Mouse (Mus musculus): ENCODE results near the gene Rgcc. TPM values are rescaled to one million over a fixed set of nuclear protein-coding genes. Genes with fewer than 3 reads are reported as not detected.

Rgcc gene
- polyA plus RNA-seq, 1 experiment from 2014 or later: 33.0 TPM

- H3K27me3 ChIP-seq (ENCODE audit: control insufficient read depth, insufficient read depth, low read length): no peaks in the 10 kb centered on the region
- ATAC-seq (ENCODE audit: low FRiP score): no peak
- WGBS: 83% methylated on average over 12 of the region's 12 CpGs
- no peaks in the 10 kb centered on the region for H3K36me3 ChIP-seq (ENCODE audit: control insufficient read depth, insufficient read depth, low read length)
- no peaks in the 10 kb centered on the region for H3K9me3 ChIP-seq (ENCODE audit: control insufficient read depth, low read length)
- H3K4me3 ChIP-seq (ENCODE audit: low read depth, low read length): no peak overlapping the region
- H3K9ac ChIP-seq (ENCODE audit: low read depth, low read length): no peak overlapping the region
- no peaks in the 10 kb centered on the region for H3K4me1 ChIP-seq (replicated peaks; ENCODE audit: control insufficient read depth, insufficient read depth, low read length)
- no peak for DNase-seq (ENCODE audit: low spot score)
- H3K4me2 ChIP-seq (replicated peaks; ENCODE audit: low read depth, low read length): no peak overlapping the region
- H3K27ac ChIP-seq (ENCODE audit: low read depth, low read length): no peak overlapping the region
Observed at GRCm38 (mm10) chr14:79243038-79243883, 58.2 kb downstream of the Rgcc start.

- no peaks in the 10 kb centered on the region for H3K4me1 ChIP-seq (replicated peaks; ENCODE audit: control insufficient read depth, insufficient read depth, low read length)
- H3K9ac ChIP-seq (ENCODE audit: low read depth, low read length): no peak overlapping the region
- H3K27me3 ChIP-seq (ENCODE audit: control insufficient read depth, insufficient read depth, low read length): no peaks in the 10 kb centered on the region
- no peaks in the 10 kb centered on the region for H3K36me3 ChIP-seq (ENCODE audit: control insufficient read depth, insufficient read depth, low read length)
- no peak for DNase-seq (ENCODE audit: low spot score)
- H3K4me3 ChIP-seq (ENCODE audit: low read depth, low read length): no peak overlapping the region
- no peak for ATAC-seq (ENCODE audit: low FRiP score)
- no peaks in the 10 kb centered on the region for H3K9me3 ChIP-seq (ENCODE audit: control insufficient read depth, low read length)
- no peak overlapping the region for H3K4me2 ChIP-seq (replicated peaks; ENCODE audit: low read depth, low read length)
- no peak overlapping the region for H3K27ac ChIP-seq (ENCODE audit: low read depth, low read length)
Observed at GRCm38 (mm10) chr14:79242386-79242720, 59.1 kb downstream of the Rgcc start.

GRCm38 (mm10) chr14:79241656-79242385, 59.6 kb downstream of the Rgcc start:
- Histone ChIP-seq H3K27me3 (ENCODE audit: control insufficient read depth, insufficient read depth, low read length) (no peaks in the 10 kb centered on the region), H3K4me3 (ENCODE audit: low read depth, low read length) (no peak overlapping the region), H3K27ac (ENCODE audit: low read depth, low read length) (no peak overlapping the region), H3K36me3 (ENCODE audit: control insufficient read depth, insufficient read depth, low read length) (no peaks in the 10 kb centered on the region), H3K9me3 (ENCODE audit: control insufficient read depth, low read length) (no peaks in the 10 kb centered on the region), H3K9ac (ENCODE audit: low read depth, low read length) (no peak overlapping the region), H3K4me1 (replicated peaks; ENCODE audit: control insufficient read depth, insufficient read depth, low read length) (no peaks in the 10 kb centered on the region), H3K4me2 (replicated peaks; ENCODE audit: low read depth, low read length) (no peak overlapping the region)
- no peak for DNase-seq (ENCODE audit: low spot score)
- ATAC-seq (ENCODE audit: low FRiP score): no peak
- WGBS: 85% methylated on average over 6 of the region's 6 CpGs

GRCm38 (mm10) chr14:79241057-79241570, 60.3 kb downstream of the Rgcc start:
- ATAC-seq (ENCODE audit: low FRiP score) (no peak), DNase-seq (ENCODE audit: low spot score) (no peak)
- no peak overlapping the region for H3K27ac ChIP-seq (ENCODE audit: low read depth, low read length)
- H3K4me3 ChIP-seq (ENCODE audit: low read depth, low read length): no peak overlapping the region
- H3K27me3 ChIP-seq (ENCODE audit: control insufficient read depth, insufficient read depth, low read length): no peaks in the 10 kb centered on the region
- no peak overlapping the region for H3K4me2 ChIP-seq (replicated peaks; ENCODE audit: low read depth, low read length)
- H3K4me1 ChIP-seq (replicated peaks; ENCODE audit: control insufficient read depth, insufficient read depth, low read length): no peaks in the 10 kb centered on the region
- H3K9ac ChIP-seq (ENCODE audit: low read depth, low read length): no peak overlapping the region
- H3K36me3 ChIP-seq (ENCODE audit: control insufficient read depth, insufficient read depth, low read length): no peaks in the 10 kb centered on the region
- H3K9me3 ChIP-seq (ENCODE audit: control insufficient read depth, low read length): no peaks in the 10 kb centered on the region
- 68% methylated on average over 4 of the region's 4 CpGs for WGBS

- Histone ChIP-seq H3K9ac (ENCODE audit: low read depth, low read length) (no peak overlapping the region), H3K9me3 (ENCODE audit: control insufficient read depth, low read length) (no peaks in the 10 kb centered on the region), H3K4me3 (ENCODE audit: low read depth, low read length) (no peak overlapping the region), H3K36me3 (ENCODE audit: control insufficient read depth, insufficient read depth, low read length) (no peaks in the 10 kb centered on the region), H3K27ac (ENCODE audit: low read depth, low read length) (no peak overlapping the region), H3K4me2 (replicated peaks; ENCODE audit: low read depth, low read length) (no peak overlapping the region), H3K27me3 (ENCODE audit: control insufficient read depth, insufficient read depth, low read length) (no peaks in the 10 kb centered on the region), H3K4me1 (replicated peaks; ENCODE audit: control insufficient read depth, insufficient read depth, low read length) (no peaks in the 10 kb centered on the region)
- DNase-seq (ENCODE audit: low spot score) (no peak), ATAC-seq (ENCODE audit: low FRiP score) (no peak)
- WGBS: 94% methylated on average over 12 of the region's 12 CpGs
Observed at GRCm38 (mm10) chr14:79239402-79239801, 62.0 kb downstream of the Rgcc start.

Other genes starting within 250 kb of the Rgcc start
- gene Zfp957, start 54.3 kb downstream of the Rgcc start, polyA plus RNA-seq (2014; fragmentation: Nextera tagmentation; extraction: Ambion mirVana): not detected in 2 replicates
- gene Naa16, start 89.1 kb upstream of the Rgcc start, polyA plus RNA-seq (2014; fragmentation: Nextera tagmentation; extraction: Ambion mirVana): 37.0 and 39.5 TPM in 2 replicates
- 12.6 and 12.8 TPM in 2 replicates for gene Mtrf1, start 96.1 kb upstream of the Rgcc start, polyA plus RNA-seq (2014; fragmentation: Nextera tagmentation; extraction: Ambion mirVana)
- gene Kbtbd7, start 124.9 kb upstream of the Rgcc start, polyA plus RNA-seq (2014; fragmentation: Nextera tagmentation; extraction: Ambion mirVana): 17.6 and 20.4 TPM in 2 replicates
- gene Kbtbd6, start 150.2 kb upstream of the Rgcc start, polyA plus RNA-seq (2014; fragmentation: Nextera tagmentation; extraction: Ambion mirVana): 5.0 and 5.5 TPM in 2 replicates
- gene Elf1, start 179.5 kb upstream of the Rgcc start, polyA plus RNA-seq (2014; fragmentation: Nextera tagmentation; extraction: Ambion mirVana): 8.7 and 9.4 TPM in 2 replicates
- gene Wbp4, start 179.9 kb upstream of the Rgcc start, polyA plus RNA-seq (2014; fragmentation: Nextera tagmentation; extraction: Ambion mirVana): 59.1 and 61.3 TPM in 2 replicates

Data from hindbrain, embryonic 11.5 days (tissue).